Mouse (Mus musculus) spleen, adult 10 weeks (tissue): ENCODE measurements around the gene Mup22. TPM values are rescaled to one million over a fixed set of nuclear protein-coding genes. Genes with fewer than 3 reads are reported as not detected.

Experiments
- polyA plus RNA-seq: library from polyadenylated mRNA; stranded (reverse); fragments of 350-450 nt; fragmentation: Illumina TruSeq; extraction: RNeasy Lipid Tissue Mini Kit (QIAGEN cat#74804); gene quantifications from one replicate; pipeline ENCODE4 v1.2.3, GENCODE M21; 2015; ENCODE audit warnings: low replicate concordance; ENCODE audit not compliant: insufficient read depth

Gene Mup22
- not detected for polyA plus RNA-seq

GRCm38 (mm10) chr4:60821363-60821762 lies at the start of gene Mup22:
TSS of gene Mup22 (minus strand) at chr4:60821463.

Other genes with a start within 250 kb of the Mup22 start
- not detected for gene Mup10, start 239.3 kb downstream of the Mup22 start, polyA plus RNA-seq
- not detected for gene Mup11, start 159.1 kb downstream of the Mup22 start, polyA plus RNA-seq
- gene Mup12, start 80.1 kb downstream of the Mup22 start, polyA plus RNA-seq, result not detected